Mouse (Mus musculus) liver, embryonic 14.5 days (tissue): ENCODE measurements around the gene Cenpa.

Experiments
- CTCF ChIP-seq: IDR thresholded peaks from 2 replicates; pipeline ENCODE4 v1.5.1; 2016; ENCODE audit warnings: antibody characterized with exemption, low read depth, control low read depth
- EP300 ChIP-seq: IDR thresholded peaks from 2 replicates; pipeline ENCODE4 v1.6.1; 2016; ENCODE audit warnings: antibody characterized with exemption, low read depth

DNA sequence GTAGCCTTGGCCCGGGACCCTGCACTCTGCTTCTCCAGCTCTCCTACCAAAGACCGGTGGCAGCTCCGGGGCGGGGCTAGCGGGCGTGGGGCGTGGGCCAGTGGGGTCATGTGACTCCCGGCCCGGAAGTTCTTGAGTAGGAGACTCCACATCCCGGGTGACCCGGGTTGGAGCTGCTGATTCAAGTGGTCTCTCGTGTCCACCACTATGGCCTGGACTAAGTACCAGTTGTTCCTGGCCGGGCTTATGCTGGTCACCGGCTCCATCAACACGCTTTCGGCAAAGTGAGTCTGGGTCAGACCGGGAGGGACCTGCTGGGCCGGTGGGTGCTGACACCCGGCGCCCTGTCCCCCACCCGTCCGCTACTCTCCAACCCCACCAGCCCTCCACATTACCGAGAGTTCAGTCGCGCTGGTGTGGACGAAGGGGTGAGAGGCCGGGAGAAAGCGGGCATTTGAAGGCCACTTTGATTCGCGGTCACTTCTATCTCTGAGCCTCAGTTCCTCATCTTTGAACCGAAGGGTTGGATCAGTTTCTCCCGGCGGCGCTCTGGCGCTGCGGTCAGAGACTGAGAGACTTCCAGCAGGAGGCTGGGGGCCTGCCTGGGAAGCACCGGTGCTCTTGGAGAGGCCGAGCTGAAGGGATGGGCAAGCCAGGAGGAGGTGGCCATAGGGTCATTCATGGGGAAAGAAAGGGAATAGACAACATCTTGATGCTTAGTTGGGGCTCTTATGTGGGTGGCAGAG is 18.6 kb upstream of the Cenpa start, which contains the start of gene Slc35f6:
- no peak for TF ChIP-seq CTCF
- no peak for TF ChIP-seq EP300
